In genomic region chr16:62974926-62975325, GRCm38 (mm10) we compare ENCODE assay signal across 9 mouse cellular contexts.
A peak's percentile ranks its signal among the peaks of the same experiment; 100 is the strongest.
DNase-seq lines count a peak whose midpoint lies in the region; ATAC-seq lines count a peak whose summit lies in the region.
"Had no signal": no experiment of that assay in that cellular context is flagged by ENCODE, and none has a peak within 500 bp of the region (broad histone marks: within the 10 kb centered on the region; RNA-seq: fewer than 3 reads in every experiment).

No protein-coding gene starts in this region.

- 86% methylated on average over 1 of the region's 1 CpGs for WGBS in hindbrain, embryonic 11.5 days
- WGBS in hindbrain, embryonic 16.5 days = 83% methylated on average over 1 of the region's 1 CpGs

- H3K4me2 ChIP-seq in hindbrain, embryonic 11.5 days (replicated peaks; ENCODE audit: low read depth, low read length) = no peak overlapping the region
- no peak overlapping the region for H3K4me2 ChIP-seq in hindbrain, embryonic 16.5 days (ENCODE audit: low read length)

- no peaks in the 10 kb centered on the region for H3K4me1 ChIP-seq in hindbrain, embryonic 11.5 days (replicated peaks; ENCODE audit: control insufficient read depth, insufficient read depth, low read length)
- H3K4me1 ChIP-seq in hindbrain, embryonic 16.5 days (ENCODE audit: control insufficient read depth, insufficient read depth, low read depth, low read length) = no peaks in the 10 kb centered on the region

- peak; percentile 44 for DNase-seq in hindbrain, embryonic 11.5 days (ENCODE audit: low spot score)
- DNase-seq in right cerebral cortex, adult 2 months (ENCODE audit: low spot score in 2 of 2) = peak; percentile 26 to 29
- no peak for DNase-seq in right cerebral cortex, postnatal 14 days
- peak; percentile 58 to 66 for DNase-seq in cerebellum, postnatal 14 days
- DNase-seq in telencephalon, adult 2 months (ENCODE audit: low read depth, low spot score) = peak; percentile 9
- no peak for DNase-seq in MN1 (ENCODE audit: low spot score)
- no peak for DNase-seq in kidney, adult 8-10 months

- no peak overlapping the region for H3K4me3 ChIP-seq in hindbrain, embryonic 11.5 days (ENCODE audit: low read depth, low read length)
- H3K4me3 ChIP-seq in hindbrain, embryonic 16.5 days (ENCODE audit: low read length) = no peak overlapping the region
- H3K4me3 ChIP-seq: myocyte had no signal

- H3K27me3 ChIP-seq in hindbrain, embryonic 11.5 days (ENCODE audit: control insufficient read depth, insufficient read depth, low read length) = no peaks in the 10 kb centered on the region
- no peaks in the 10 kb centered on the region for H3K27me3 ChIP-seq in hindbrain, embryonic 16.5 days (replicated peaks; ENCODE audit: control insufficient read depth, insufficient read depth, low read length)

- ATAC-seq in hindbrain, embryonic 11.5 days (ENCODE audit: low FRiP score) = 0 out of 2 replicates have a peak, but pooled peaks have one; percentile 67
- ATAC-seq in hindbrain, embryonic 16.5 days = no peak

- no peak overlapping the region for H3K27ac ChIP-seq in hindbrain, embryonic 11.5 days (ENCODE audit: low read depth, low read length)
- no peak overlapping the region for H3K27ac ChIP-seq in hindbrain, embryonic 16.5 days (ENCODE audit: low read depth, low read length)

- H3K9ac ChIP-seq in hindbrain, embryonic 11.5 days (ENCODE audit: low read depth, low read length) = no peak overlapping the region
- no peak overlapping the region for H3K9ac ChIP-seq in hindbrain, embryonic 16.5 days (ENCODE audit: low read depth, low read length)

- H3K9me3 ChIP-seq in hindbrain, embryonic 11.5 days (ENCODE audit: control insufficient read depth, low read length) = no peaks in the 10 kb centered on the region
- H3K9me3 ChIP-seq in hindbrain, embryonic 16.5 days (ENCODE audit: control insufficient read depth, low read length) = no peaks in the 10 kb centered on the region

- H3K36me3 ChIP-seq in hindbrain, embryonic 11.5 days (ENCODE audit: control insufficient read depth, insufficient read depth, low read length) = no peaks in the 10 kb centered on the region
- no peaks in the 10 kb centered on the region for H3K36me3 ChIP-seq in hindbrain, embryonic 16.5 days (ENCODE audit: control insufficient read depth, insufficient read depth, low read length)

Comparison
In these comparisons a context has a peak if more than half of its experiments do, and no peak if none do; other contexts are left out.
1. DNase-seq: peak in hindbrain, embryonic 11.5 days (single experiment), right cerebral cortex, adult 2 months (2 of 2), cerebellum, postnatal 14 days (2 of 2) and telencephalon, adult 2 months (single experiment); none in right cerebral cortex, postnatal 14 days (single experiment), MN1 (single experiment) and kidney, adult 8-10 months (0 of 2).